Mouse (Mus musculus): ENCODE data around the gene Vmn2r35. TPM values are rescaled to one million over a fixed set of nuclear protein-coding genes. Genes with fewer than 3 reads are reported as not detected.

Gene Vmn2r35
- polyA plus RNA-seq (2012; rRNA removed; ENCODE audit: low replicate concordance): not detected in 2 replicates

GRCm38 (mm10) chr7:7819767-7820166 is at the start of gene Vmn2r35:
Gene Vmn2r35 (minus strand): TSS chr7:7819867.

Other genes starting within 250 kb of the Vmn2r35 start
- gene Vmn2r34, start 130.4 kb downstream of the Vmn2r35 start, polyA plus RNA-seq (2012; rRNA removed; ENCODE audit: low replicate concordance): not detected in 2 replicates
- not detected in 2 replicates for gene Vmn2r36, start 82.6 kb upstream of the Vmn2r35 start, polyA plus RNA-seq (2012; rRNA removed; ENCODE audit: low replicate concordance)

All from subcutaneous adipose tissue, adult 2 months (tissue).